Mouse (Mus musculus): ENCODE measurements around the gene Mkln1.

DNA sequence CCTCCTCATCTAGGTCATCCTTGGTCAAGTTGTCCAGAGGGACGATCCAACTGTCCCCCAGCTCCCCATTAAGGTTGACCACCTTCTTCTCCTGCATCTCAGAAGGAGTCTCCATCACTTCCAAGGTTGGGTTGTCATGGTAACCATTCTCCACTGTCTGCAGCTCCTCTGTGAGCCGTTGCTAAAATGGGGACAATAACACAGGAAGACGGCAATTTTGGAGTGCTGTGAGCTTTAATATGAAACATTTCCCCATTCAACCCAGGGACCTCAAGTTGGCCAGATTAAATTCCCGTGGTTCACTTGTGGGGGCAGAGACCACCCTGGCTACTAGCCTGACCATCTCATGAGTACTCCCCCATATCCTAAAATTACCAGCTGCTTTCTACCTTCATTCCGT is 124.5 kb downstream of the Mkln1 start:
- no peak for TF ChIP-seq GATA1 (IDR thresholded peaks at IDR 0.05; ENCODE audit: borderline replicate concordance, low read length)
- TF ChIP-seq FLI1 (IDR thresholded peaks at IDR 0.05; ENCODE audit: low read length), result no peak

Measured in megakaryocyte, embryonic 14.5 days (primary cell).